Mouse (Mus musculus): ENCODE measurements around the gene Aqp2.

The Aqp2 gene

DNA sequence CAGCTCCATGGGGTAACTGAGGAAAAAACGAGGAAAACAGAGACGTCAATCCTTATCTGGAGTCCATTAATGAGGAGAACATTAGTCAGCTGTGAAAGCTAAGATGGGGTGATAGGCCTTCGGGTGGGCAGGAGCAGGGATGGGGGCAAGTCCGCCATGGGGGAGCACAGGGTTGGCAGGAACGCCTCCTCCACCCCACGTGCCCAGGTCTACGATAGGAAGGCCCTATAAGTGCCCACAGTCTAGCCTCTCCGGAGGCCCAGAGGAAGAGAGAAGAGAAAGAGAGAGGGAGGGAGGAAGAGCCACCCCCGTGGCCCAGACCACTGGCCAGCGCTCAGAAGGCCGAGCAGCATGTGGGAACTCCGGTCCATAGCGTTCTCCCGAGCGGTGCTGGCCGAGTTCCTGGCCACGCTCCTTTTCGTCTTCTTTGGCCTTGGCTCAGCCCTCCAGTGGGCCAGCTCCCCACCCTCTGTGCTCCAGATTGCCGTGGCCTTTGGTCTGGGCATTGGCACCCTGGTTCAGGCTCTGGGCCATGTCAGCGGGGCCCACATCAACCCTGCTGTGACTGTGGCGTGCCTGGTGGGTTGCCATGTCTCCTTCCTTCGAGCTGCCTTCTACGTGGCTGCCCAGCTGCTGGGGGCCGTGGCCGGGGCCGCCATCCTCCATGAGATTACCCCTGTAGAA lies at the start of gene Aqp2:
Gene Aqp2 (plus strand): TSS at position 254 of the 684 bp plus-strand sequence.
- DNase-seq (ENCODE audit: low spot score in 2 of 2), result no peak

DNA sequence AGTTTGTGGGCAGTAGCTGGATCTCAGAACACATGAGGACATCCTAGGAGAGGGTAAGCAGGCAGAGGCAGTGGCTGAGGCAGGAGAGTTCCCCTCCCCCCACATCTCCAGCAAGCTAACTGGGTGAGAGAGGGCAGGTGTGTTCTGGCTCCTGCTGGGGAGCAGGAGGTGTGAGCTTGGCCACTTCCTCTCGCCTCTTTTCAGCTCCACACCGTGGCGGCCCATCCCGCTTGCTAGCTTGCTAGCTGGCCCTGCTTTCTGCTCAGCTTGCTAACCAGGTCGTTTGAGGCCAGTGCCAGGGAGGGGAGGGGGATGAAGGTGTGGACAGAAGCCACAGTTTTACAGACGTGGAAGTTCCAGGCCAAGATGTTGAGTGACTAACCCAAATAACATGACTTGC lies 47.7 kb upstream of the Aqp2 start:
- DNase-seq (ENCODE audit: low spot score in 2 of 2), result no peak

DNA sequence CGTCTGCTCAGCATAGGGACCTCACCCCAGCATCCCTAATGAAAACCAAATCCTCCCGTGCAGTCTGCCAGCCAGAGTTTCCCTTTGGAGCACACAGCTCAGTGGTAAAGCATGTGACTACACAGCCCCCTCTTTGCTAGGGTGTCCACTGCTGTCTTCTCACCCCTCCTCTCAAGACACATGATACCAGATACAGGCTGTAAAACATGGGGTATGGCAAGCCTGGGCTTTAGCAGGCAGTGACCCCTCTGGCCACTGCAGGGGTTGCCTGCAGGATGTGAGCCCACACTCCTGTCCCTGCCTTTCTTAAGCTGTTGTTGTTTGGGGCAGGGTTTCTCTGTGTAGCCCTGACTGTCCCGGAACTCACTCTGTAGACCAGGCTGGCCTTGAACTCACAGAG lies 46.8 kb upstream of the Aqp2 start:
- DNase-seq (ENCODE audit: low spot score in 2 of 2), result no peak

DNA sequence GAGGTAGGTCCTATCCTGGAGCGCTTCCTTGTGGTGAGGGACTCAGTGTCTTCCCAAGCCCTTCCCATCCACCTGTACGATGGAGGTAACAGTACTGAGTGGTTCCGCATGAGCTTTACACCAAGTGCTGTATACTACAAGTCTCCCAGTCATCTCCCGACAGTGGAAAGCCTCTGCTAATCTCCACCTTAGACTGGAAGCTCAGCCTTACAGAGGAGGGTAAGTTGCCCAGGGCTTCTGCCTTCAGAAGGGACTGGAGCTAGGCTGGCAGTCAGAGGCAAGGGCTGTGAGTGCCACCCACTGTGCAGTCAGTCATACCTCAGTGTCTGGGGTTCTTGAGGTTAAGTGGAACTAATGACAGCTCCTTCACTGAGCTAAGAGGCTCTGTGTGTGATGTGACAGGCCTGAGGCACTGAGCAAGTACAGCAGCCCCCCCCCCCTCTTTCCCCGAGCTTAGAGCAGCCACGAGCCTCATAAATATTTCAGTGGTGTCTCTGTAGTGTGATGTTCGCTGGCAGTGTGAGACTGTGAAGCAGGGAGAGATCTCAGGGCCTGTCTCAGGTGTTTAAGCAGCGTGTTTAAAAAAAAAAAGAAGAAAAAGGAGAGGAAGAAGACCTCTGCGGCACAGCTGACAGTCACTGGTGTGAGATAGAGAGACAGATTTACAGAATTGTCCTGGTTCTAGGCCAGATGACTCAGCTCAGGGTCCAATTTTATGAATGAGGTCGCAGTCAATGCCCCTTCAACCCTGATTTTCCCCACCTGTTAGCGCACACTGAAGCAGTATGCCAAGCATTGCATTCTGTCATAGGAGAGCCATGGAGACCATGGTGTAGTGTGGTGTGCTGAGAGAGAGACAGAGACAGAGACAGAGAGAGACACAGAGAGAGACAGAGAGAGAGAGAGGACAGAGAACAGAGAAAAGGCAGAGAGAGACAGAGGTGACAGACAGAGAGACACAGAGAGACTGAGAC lies 41.7 kb upstream of the Aqp2 start:
- no peak for DNase-seq (ENCODE audit: low spot score in 2 of 2)

DNA sequence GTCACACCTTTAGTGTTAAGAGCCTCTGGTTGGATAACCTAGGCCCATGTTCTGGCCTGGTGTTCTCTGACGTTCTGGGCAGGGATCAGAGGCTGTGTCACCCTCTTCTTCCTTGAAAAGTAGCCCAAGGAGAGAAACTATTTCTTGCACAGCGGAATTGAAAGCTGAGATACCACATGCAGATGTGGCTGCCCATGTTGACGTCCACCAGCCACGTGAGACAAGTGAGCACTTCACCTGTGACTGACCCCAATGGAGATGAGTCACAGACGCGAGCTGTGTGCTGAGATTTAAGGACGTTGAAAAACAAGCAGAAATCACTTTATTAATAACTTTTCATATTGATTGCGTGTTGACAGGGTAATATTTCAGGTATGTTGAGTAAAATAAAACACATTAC lies 39.0 kb upstream of the Aqp2 start:
- DNase-seq (ENCODE audit: low spot score in 2 of 2), result no peak

DNA sequence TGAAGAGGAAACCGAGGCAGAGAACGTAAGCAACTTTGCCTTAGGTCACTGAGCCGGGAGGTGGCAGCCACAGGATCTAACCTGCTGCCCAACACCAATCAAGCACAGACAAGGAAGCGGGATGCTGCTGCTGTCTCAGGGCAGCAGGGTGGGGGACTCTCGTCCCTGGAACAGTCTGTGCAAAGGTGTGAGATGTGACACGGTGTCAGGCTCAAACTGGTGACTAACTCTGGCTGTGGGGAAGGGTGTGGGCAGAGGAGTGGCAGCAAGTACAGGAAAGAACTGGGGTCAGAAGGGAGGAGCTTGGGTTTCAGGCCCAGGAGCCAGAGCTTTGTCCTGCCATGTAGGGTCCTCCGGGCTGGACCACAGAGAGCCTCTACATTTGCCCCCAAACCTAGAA lies 34.8 kb upstream of the Aqp2 start:
- no peak for DNase-seq (ENCODE audit: low spot score in 2 of 2)

DNA sequence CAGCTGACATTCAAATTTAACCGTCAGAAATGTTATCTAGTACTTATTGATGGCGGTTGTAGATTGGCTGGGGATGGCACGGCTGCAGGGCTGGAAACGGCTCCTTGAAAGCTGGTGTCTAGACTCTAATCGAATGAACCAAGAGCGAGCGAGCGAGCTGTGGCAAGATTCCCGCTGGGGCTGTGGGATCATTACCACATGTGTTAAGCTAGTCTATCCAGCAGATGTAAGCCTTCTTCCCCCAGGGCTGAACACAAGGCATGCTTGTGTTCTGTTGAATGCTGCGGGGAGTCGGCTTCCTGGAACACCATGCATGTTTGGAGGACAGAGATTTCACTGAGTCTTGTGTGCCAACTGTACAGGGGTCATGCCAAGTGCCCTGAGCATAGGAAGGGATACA lies 32.3 kb upstream of the Aqp2 start:
- no peak for DNase-seq (ENCODE audit: low spot score in 2 of 2)

DNA sequence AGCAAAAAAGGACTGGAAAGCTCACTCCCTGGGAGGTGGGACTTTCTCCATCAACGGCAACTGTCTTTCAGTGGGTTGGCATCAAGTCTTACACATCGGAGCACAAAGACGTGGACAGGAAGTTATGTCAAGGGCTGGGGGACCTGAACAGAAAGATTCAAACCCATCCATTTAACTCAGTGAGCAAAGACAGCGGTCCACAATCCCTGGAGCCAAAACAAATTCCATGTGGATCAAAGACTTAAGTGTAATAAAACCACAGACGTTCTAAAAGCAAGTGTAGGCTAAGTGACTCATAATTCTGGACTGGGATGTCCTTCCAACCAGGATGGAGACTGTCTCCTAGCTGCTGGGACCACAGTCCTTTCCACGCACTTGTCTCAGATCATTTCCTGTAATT lies 31.1 kb upstream of the Aqp2 start:
- no peak for DNase-seq (ENCODE audit: low spot score in 2 of 2)

DNA sequence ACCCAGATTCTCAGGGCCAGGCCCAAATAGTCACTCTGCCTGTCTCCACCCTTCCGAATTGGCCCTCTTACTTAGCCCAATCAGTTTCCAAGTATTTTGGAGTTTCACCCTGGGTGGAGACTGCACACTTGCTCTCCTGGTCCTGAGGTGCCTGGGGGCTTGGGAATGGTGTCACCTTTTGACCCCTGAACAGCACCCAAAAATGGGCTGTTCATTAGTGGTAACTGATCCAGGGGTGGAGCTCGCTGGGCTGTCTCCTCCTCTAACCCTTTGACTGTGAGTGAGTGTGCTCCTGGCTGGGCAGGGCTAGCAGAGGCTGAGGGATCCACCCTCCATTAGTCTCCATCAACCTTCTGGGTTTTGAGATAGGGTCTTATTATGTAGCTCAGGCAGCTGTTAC lies 29.0 kb upstream of the Aqp2 start:
- DNase-seq (ENCODE audit: low spot score in 2 of 2), result no peak

DNA sequence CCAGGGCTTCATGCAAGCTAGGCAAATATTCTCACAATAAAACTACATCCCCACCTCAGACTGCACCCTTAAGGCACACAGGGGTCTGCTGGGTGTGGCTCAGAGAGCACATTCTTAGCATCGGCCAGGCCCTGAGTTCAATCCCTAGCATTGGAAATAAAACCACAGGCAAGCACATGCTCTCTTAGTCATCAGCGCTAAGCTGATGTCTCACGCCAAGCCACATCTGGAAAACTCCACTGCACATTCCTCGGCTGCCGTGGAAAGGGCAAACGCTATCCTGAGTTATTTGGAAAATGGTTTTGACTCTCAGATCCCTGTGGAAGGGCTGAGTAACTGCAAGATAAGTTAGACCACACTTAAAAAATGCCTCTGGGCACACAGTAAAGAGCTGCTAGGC lies 25.1 kb upstream of the Aqp2 start:
- DNase-seq (ENCODE audit: low spot score in 2 of 2), result no peak

DNA sequence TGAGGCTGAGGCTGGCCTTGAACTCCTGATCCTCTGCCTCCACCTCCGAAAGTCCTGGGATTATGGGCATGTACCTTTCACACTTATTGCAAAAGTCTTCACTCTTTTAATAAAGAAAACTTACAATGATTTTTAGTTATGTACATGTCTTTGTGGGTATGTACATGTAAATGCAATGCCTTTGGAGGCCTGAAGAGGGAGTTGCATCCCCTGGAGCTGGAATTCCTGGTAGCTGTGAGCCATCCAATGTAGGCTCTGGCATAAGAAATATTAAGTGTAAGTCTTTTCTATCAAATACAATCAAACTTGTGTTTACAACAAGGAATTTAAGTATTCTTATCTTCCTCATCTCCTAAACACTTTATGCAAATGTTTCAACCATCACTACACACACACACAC lies 19.9 kb upstream of the Aqp2 start:
- DNase-seq (ENCODE audit: low spot score in 2 of 2), result no peak

DNA sequence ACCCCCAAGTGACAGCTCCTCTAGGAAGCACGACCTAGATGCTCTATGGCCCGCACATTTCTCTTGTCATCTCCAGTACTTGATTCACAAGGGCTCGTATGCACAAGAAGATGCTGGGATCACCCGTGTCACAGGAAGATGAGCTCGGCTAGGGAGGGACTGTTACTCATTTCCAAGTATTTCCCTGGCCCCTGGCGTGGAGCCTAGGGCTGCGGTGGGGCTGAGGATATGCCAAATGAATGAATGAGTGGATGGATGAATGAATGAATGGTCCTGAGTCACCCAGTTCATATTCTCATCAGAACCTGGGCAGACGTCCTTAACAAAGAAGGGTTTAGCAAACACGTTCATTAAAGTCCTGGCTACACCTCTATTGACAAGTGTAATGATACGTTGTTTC lies 18.6 kb upstream of the Aqp2 start:
- DNase-seq (ENCODE audit: low spot score in 2 of 2), result no peak

DNA sequence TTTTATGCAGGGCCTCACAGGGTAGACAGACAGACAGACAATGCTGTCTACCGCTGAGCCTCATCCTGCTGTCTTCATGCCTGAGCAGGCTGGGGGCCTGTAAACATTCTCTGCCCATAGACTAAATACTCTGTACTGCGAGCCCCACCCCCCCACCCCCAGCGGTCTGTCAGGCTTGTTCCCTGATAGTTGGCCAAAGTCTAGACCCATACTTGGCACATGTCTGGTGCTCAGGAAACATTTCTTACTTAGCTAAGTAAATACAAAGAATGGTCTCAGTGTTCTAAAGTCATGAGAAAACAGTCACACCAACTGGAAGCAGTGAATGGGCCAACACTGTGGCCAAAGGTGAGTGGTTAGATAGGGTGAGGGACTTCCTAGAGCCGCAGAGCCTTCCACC lies 11.5 kb upstream of the Aqp2 start:
- no peak for DNase-seq (ENCODE audit: low spot score in 2 of 2)

DNA sequence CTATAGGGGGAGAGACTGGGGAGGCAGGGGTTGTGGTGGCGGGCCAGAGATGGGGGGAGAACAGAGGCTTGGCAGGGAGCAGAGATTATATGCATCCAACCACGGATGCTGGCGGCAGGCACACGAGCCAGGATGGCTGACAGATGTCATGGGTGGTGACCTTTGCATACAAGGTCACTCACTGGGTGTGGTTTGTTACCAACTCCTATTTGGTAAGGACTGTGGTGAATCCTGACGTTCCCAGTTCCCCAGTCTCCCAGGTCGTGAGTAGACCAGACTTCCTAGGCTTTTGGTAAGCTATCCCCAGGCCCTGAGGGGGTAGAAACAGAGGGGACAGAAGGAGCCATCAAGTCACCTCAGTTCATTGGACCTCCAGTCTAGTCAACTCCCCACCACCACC lies 10.2 kb upstream of the Aqp2 start:
- DNase-seq (ENCODE audit: low spot score in 2 of 2), result no peak

DNA sequence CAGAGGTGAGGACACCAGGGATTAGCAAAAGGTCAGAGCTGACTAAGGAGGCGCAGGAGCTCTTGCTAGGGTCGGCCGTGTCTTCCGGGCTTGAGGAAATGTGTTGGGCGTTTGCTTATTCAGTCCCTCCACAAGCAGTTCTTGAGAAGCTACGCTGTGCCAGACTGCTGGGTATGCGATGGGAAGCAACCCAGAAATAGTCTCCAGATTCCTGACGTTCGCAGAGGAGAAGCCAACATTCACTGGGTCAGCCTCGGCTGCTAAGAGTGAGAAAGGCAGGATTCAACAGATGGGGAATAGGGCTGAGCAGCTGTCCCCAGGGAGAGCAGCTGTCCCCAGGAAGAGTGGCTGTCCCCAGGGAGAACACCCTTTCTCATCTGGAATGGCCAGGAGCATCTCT lies 9.7 kb upstream of the Aqp2 start:
- no peak for DNase-seq (ENCODE audit: low spot score in 2 of 2)

DNA sequence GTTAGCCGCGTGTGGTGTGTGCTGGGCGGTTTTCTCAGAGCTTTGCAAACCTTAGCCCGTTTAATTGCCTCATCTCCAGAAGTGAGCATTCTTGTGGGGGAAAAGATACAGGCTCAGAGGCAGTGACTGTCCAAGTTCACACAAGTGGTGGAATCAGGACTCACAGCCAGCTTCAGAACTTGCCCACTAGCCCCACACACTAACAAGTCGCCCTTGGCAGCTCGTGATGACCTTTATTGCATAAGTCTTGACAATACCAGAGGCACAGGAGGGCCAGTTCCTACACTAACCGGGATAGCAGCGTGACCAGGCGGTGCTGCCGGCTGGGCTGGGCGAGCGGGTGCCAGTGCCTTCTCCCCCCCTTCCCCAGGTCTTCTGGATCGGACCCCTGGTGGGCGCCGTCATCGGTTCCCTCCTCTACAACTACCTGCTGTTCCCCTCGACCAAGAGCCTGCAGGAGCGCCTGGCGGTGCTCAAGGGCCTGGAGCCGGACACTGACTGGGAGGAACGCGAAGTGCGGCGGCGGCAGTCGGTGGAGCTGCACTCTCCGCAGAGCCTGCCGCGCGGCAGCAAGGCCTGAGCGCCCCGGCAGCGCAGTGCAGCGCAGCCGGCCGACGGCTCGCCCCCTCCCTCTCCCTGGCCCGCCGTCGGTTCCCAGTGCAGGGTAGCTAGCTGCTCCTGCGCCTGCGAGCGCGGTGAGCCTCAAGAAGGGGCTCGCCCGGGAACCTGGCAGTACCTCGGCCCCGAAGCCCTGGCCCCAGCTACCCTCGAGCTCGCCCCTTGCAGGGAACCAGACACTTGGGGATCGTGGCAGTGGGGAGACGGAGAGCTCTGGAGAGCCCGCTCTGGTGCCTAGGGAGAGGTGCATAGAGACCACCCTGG lies 4.8 kb downstream of the Aqp2 start:
- DNase-seq (ENCODE audit: low spot score in 2 of 2), result no peak

DNA sequence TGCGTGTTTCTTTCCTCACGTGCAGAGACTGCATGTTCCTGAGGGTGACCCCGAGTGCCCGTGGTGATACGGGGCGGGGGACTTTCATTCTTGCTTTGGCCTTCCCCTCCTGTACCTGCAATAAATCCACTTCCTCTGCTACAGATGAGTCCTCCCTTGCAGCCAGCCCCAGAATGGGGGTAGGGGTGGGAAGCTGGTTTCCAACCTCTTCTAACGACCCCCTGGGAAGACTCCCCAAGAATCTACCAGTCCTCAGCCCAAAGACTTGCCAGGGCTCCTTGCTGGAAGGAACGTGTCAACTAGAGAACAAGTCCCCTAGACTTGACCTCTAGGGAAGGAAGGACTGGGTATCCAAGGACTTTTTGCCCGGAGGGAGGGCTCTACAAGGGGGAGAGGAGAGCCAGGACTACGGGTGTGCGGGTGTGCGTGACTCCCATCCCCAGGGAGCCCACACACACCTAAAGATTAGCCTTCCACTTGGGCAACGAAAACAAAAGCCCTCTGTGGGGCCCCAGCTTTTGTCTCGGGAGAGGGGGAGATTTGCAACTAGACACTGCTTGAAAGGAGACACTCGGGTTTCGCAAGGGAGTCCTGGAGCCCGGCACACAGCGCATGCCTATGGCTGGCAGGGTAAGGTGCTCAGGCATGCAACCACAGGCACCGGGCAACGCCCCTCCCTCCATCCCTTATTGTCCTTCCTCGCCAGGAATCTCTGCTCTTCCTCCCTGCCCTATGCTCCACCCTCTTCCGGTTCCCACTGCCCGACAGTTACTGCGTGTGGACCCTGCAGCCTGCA lies 5.8 kb downstream of the Aqp2 start:
- DNase-seq (ENCODE audit: low spot score in 2 of 2), result no peak

DNA sequence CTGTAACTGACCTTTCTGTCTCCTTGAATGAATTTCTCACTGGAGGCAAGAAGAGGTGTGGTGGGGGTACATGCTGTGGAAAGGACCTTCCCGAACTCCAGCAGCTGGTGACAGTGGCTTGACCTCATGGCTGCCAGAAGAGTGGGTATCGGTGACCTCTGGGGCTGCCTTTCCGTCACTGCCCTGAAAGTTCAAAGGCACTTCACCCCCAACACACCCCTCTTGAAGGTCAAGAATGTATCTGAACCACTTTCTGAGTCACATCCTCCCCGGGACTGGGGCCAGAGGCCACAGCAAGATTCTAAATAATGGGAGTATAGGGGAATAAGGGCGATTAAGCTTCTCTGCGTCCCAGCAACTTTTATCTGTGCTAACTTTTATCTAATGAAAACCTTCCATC lies 6.9 kb downstream of the Aqp2 start:
- no peak for DNase-seq (ENCODE audit: low spot score in 2 of 2)

DNA sequence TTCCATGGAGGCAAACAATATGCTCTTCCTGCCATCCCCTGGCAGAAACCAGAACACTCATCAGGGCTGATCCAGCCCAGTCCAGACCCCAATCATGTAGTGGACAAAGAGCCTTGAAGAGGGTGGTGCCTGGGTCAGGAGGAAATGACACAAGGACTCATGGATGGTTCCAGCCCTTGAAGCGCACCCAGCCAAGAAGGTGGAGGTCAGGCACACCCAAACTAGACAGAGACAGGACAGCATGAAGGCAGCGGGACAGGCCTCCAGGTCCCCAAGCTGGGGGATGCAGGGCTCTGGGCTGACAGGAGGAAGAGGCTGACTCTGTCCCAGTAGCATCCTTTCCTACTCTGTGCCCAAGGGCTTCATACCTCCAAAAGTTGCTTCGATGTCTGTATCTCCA lies 7.7 kb downstream of the Aqp2 start:
- no peak for DNase-seq (ENCODE audit: low spot score in 2 of 2)

DNA sequence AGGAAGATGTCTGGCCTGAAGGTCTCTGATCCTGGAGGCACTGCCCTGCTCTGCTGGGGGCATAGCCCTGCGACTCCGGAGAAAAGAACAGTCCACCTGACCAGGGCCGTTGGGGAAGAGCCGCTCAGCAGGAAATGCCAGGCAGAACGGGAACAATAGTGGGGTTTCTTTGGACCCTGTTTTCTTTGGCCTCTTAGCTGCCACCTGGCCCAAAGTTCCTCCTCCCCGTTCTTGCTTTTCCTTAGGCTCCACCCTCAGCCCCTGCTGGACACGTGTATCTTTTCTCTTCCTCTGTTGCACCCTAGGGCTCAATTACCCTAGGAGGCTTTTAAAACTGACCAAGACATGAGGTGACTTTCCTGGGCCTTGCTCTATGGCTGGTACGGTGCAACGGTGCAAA lies 10.4 kb downstream of the Aqp2 start:
- no peak for DNase-seq (ENCODE audit: low spot score in 2 of 2)

DNA sequence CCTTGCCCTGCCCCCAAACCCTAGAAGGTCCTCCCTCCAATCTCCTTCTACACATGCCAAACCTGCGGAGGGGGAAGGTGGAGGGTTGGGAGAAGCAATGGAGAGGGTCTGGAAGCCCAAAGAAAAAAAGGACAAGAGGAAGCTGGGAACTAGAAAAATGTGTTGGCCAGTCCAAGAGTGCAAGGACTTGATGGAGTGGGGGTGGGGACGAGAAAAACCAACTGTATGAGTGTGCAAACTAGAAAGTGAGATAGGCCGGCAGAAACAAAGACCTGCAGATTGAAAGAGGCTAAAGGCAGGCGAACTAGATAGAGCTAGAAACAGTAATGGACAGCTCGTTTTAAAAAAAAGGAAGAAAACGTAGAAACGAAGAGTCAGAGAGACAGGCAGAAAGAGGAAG lies 10.8 kb downstream of the Aqp2 start:
- no peak for DNase-seq (ENCODE audit: low spot score in 2 of 2)

All from spleen, postnatal 14 days (tissue).